Mouse (Mus musculus): ENCODE measurements around the gene Naa10.

Naa10 gene

GRCm38 (mm10) chrX:73914827-73915703, 6.7 kb downstream of the Naa10 start:
- peak; percentile 96 for DNase-seq (ENCODE audit: low spot score)

GRCm38 (mm10) chrX:73911588-73911987, 10.2 kb downstream of the Naa10 start:
- no peak for DNase-seq (ENCODE audit: low spot score)

- no peak for DNase-seq (ENCODE audit: low spot score)
These were observed 10.6 kb downstream of the Naa10 start for GRCm38 (mm10) chrX:73911156-73911555.

- no peak for DNase-seq (ENCODE audit: low spot score)
These were observed 11.3 kb downstream of the Naa10 start for GRCm38 (mm10) chrX:73910451-73910850.

- DNase-seq (ENCODE audit: low spot score), result no peak
These were observed 11.7 kb downstream of the Naa10 start for GRCm38 (mm10) chrX:73910049-73910448.

GRCm38 (mm10) chrX:73897959-73898358, 23.8 kb downstream of the Naa10 start:
- DNase-seq (ENCODE audit: low spot score), result peak; percentile 24

- DNase-seq (ENCODE audit: low spot score), result peak; percentile 49
These were observed 26.0 kb downstream of the Naa10 start, which contains the start of gene L1cam for GRCm38 (mm10) chrX:73895719-73896118. L1cam (minus strand) TSS chrX:73896105.

GRCm38 (mm10) chrX:73892833-73893232, 28.9 kb downstream of the Naa10 start:
- DNase-seq (ENCODE audit: low spot score), result no peak

GRCm38 (mm10) chrX:73891551-73892152, 30.1 kb downstream of the Naa10 start, which contains the start of gene Avpr2:
Avpr2 (plus strand) TSS chrX:73892102.
- DNase-seq (ENCODE audit: low spot score), result no peak

GRCm38 (mm10) chrX:73881463-73881862, 40.3 kb downstream of the Naa10 start:
- peak; percentile 53 for DNase-seq (ENCODE audit: low spot score)

- DNase-seq (ENCODE audit: low spot score), result peak; percentile 61
These were observed 40.7 kb downstream of the Naa10 start for GRCm38 (mm10) chrX:73881036-73881427.

GRCm38 (mm10) chrX:73880194-73881035, 41.3 kb downstream of the Naa10 start:
- peak; percentile 78 for DNase-seq (ENCODE audit: low spot score)

GRCm38 (mm10) chrX:73877014-73877413, 44.7 kb downstream of the Naa10 start:
- DNase-seq (ENCODE audit: low spot score), result no peak

- peak; percentile 20 for DNase-seq (ENCODE audit: low spot score)
These were observed 45.9 kb downstream of the Naa10 start for GRCm38 (mm10) chrX:73875881-73876280.

GRCm38 (mm10) chrX:73871956-73872355, 49.8 kb downstream of the Naa10 start:
- no peak for DNase-seq (ENCODE audit: low spot score)

GRCm38 (mm10) chrX:73871474-73871873, 50.3 kb downstream of the Naa10 start:
- no peak for DNase-seq (ENCODE audit: low spot score)

- no peak for DNase-seq (ENCODE audit: low spot score)
These were observed 52.4 kb downstream of the Naa10 start for GRCm38 (mm10) chrX:73869334-73869733.

GRCm38 (mm10) chrX:73867852-73868251, 53.9 kb downstream of the Naa10 start:
- DNase-seq (ENCODE audit: low spot score), result peak; percentile 63

- peak; percentile 78 for DNase-seq (ENCODE audit: low spot score)
These were observed 54.5 kb downstream of the Naa10 start for GRCm38 (mm10) chrX:73867256-73867655.

All from MN1 (cell line).